9 mouse cellular contexts compared by ENCODE assay signal in the genomic region with DNA sequence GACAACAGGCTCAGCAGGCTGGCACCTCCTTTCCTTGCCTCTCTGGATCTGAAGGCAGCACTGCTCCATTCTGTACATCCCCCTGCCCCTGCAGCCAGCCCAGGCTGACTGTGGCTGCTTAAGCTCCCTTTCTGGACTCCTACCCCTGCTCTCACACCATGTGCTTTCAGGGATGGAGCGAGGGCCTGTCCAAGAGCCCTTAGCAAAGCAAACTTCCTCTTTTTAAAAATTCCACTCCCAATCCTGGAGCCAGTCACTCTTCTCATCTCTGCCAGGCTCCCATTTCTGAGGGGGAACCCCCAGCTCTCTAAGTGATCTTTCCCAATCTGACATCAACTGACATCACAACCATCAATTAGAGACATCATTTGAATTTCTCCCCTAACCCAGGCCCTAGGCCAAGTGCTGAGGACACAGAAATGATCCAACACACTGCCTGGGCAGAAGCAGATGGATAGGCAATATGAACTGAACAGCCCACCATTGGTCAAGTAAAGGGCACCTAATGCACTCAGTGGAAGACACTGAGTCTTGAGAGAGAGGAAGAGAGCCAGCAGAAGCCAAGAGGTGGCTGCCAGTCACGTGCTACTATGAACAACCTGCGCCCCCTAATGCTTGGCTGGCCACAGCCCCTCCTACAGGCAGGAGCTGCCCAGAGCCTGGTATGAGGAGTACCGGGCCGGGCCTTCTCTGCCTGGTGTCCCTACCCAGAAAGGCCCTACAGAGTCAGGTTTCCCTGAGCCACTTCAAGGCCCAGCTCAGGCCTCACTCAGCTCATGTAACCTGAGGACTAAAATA. TPM values are rescaled to one million over a fixed set of nuclear protein-coding genes. Genes with fewer than 3 reads are reported as not detected.
DNase-seq lines count a peak whose midpoint lies in the region; ATAC-seq and TF ChIP-seq lines count a peak whose summit lies in the region.
"Had no signal": no experiment of that assay in that cellular context is flagged by ENCODE, and none has a peak within 500 bp of the region (broad histone marks: within the 10 kb centered on the region; RNA-seq: fewer than 3 reads in every experiment).

No protein-coding gene starts in this region.

- TF ChIP-seq EP300 in CH12.LX (IDR thresholded peaks at IDR 0.05; ENCODE audit: low read length): no peak

- peaks cover 52% of the 10 kb centered on the region for H3K4me1 ChIP-seq in heart, embryonic 13.5 days
- peaks cover 28 to 46% of the 10 kb centered on the region in 2 experiments for H3K4me1 ChIP-seq in CH12.LX (ENCODE audit: control insufficient read depth in 1 of 2, insufficient read depth in 2 of 2)
- H3K4me1 ChIP-seq in forebrain, embryonic 14.5 days (ENCODE audit: control insufficient read depth, insufficient read depth, low read length): peaks cover 15% of the 10 kb centered on the region
- H3K4me1 ChIP-seq in lung, embryonic 15.5 days: peaks cover 38% of the 10 kb centered on the region

- WGBS in heart, embryonic 13.5 days: 46% methylated on average over 5 of the region's 5 CpGs
- WGBS in forebrain, embryonic 14.5 days: 51% methylated on average over 5 of the region's 5 CpGs
- 59% methylated on average over 5 of the region's 5 CpGs for WGBS in lung, embryonic 15.5 days

- peak in 1 of 2 experiments; percentile 4; a peak in 1 of 4 replicates for TF ChIP-seq CTCF in CH12.LX (conservative IDR thresholded peaks at IDR 0.05 in 1 of 2, IDR thresholded peaks at IDR 0.05 in 1 of 2; ENCODE audit: low read depth in 2 of 2, low read length in 2 of 2)

- in situ Hi-C loops in CH12.LX (cut with MboI; ENCODE audit: low pct_ligation_motif_present, low pct_unique_long_range_greater_than_20kb, low sequenced_read_pairs): loop anchor here (25.0 kb wide), 1 partner anchor 373 kb away; the partner anchor contains the start of gene Smtn

- no peak for ATAC-seq in heart, embryonic 13.5 days (ENCODE audit: extremely low read depth, insufficient number of reproducible peaks, low FRiP score, low TSS enrichment)
- ATAC-seq in forebrain, embryonic 14.5 days: no peak
- no peak for ATAC-seq in lung, embryonic 15.5 days (ENCODE audit: borderline replicate concordance, extremely low read depth, low FRiP score, low TSS enrichment)
- ATAC-seq in megakaryocyte progenitor cell, adult 5-6 weeks (replicated peaks; ENCODE audit: poor library complexity): no peak

- H3K4me2 ChIP-seq in heart, embryonic 13.5 days: peak overlapping the region; percentile 85
- peak overlapping the region; percentile 26 for H3K4me2 ChIP-seq in CH12.LX (ENCODE audit: insufficient read depth, low read depth, poor library complexity, severe bottlenecking)
- peak overlapping the region; percentile 96 for H3K4me2 ChIP-seq in forebrain, embryonic 14.5 days (ENCODE audit: low read length)
- H3K4me2 ChIP-seq in lung, embryonic 15.5 days: peak overlapping the region; percentile 4; the same call in 1 of the 2 replicates

- H3K9me3 ChIP-seq in heart, embryonic 13.5 days: no peaks in the 10 kb centered on the region
- no peaks in the 10 kb centered on the region for H3K9me3 ChIP-seq in CH12.LX (replicated peaks; ENCODE audit: low read length)
- H3K9me3 ChIP-seq in forebrain, embryonic 14.5 days (replicated peaks; ENCODE audit: control insufficient read depth, low read length): no peaks in the 10 kb centered on the region
- no peaks in the 10 kb centered on the region for H3K9me3 ChIP-seq in lung, embryonic 15.5 days

- peak overlapping the region; percentile 63 for H3K27ac ChIP-seq in heart, embryonic 13.5 days (replicated peaks)
- no peak overlapping the region for H3K27ac ChIP-seq in CH12.LX (ENCODE audit: insufficient read depth, low read depth)
- H3K27ac ChIP-seq in forebrain, embryonic 14.5 days (ENCODE audit: low read depth, low read length): no peak overlapping the region
- no peak overlapping the region for H3K27ac ChIP-seq in lung, embryonic 15.5 days

- no peak for TF ChIP-seq RAD21 in CH12.LX (IDR thresholded peaks at IDR 0.05; ENCODE audit: low read depth, low read length)

- peaks cover 15% of the 10 kb centered on the region for H3K36me3 ChIP-seq in heart, embryonic 13.5 days
- peaks cover 14 to 26% of the 10 kb centered on the region in 2 experiments for H3K36me3 ChIP-seq in CH12.LX (replicated peaks in 1 of 2; ENCODE audit: control insufficient read depth in 1 of 2, insufficient read depth in 1 of 2, low read length in 1 of 2)
- 0 out of 2 replicates have a peak, but pooled peaks cover 5% of the 10 kb centered on the region for H3K36me3 ChIP-seq in forebrain, embryonic 14.5 days (ENCODE audit: control insufficient read depth, insufficient read depth, low read length)
- no peaks in the 10 kb centered on the region for H3K36me3 ChIP-seq in lung, embryonic 15.5 days

- no peak for DNase-seq in heart, postnatal 4 days
- DNase-seq in CH12.LX (ENCODE audit: extremely low read depth): no peak
- no peak for DNase-seq in forebrain, embryonic 14.5 days (ENCODE audit: low spot score)
- DNase-seq in thymus, adult 18-20 months: no peak
- DNase-seq in thymus, postnatal 10 days (ENCODE audit: low spot score in 2 of 2): no peak

- peak overlapping the region; percentile 55 for H3K9ac ChIP-seq in heart, embryonic 13.5 days
- no peak overlapping the region for H3K9ac ChIP-seq in CH12.LX (ENCODE audit: insufficient read depth, low read depth)
- peak overlapping the region; percentile 41; the same call in 1 of the 2 replicates for H3K9ac ChIP-seq in forebrain, embryonic 14.5 days (ENCODE audit: low read length)
- no peak overlapping the region for H3K9ac ChIP-seq in lung, embryonic 15.5 days

- no peak for TF ChIP-seq POLR2A in CH12.LX (IDR thresholded peaks at IDR 0.05; ENCODE audit: low read depth, low read length)

- H3K27me3 ChIP-seq in heart, embryonic 13.5 days (replicated peaks): 0 out of 2 replicates have a peak, but pooled peaks cover 3% of the 10 kb centered on the region
- H3K27me3 ChIP-seq in CH12.LX (replicated peaks): peaks cover 10% of the 10 kb centered on the region
- no peaks in the 10 kb centered on the region for H3K27me3 ChIP-seq in forebrain, embryonic 14.5 days (replicated peaks; ENCODE audit: control insufficient read depth, insufficient read depth, low read length)
- H3K27me3 ChIP-seq in lung, embryonic 15.5 days: peaks cover 9% of the 10 kb centered on the region; the same call in 1 of the 2 replicates

- H3K79me2 ChIP-seq in CH12.LX (replicated peaks; ENCODE audit: control insufficient read depth, extremely low read depth, insufficient read depth, poor library complexity, severe bottlenecking): no peaks in the 10 kb centered on the region

- no peak overlapping the region for H3K4me3 ChIP-seq in heart, embryonic 13.5 days
- peak overlapping the region in 1 of 3 experiments; percentile 12 for H3K4me3 ChIP-seq in CH12.LX (replicated peaks in 1 of 3; ENCODE audit: low read depth in 2 of 3, low read length in 2 of 3, poor library complexity in 1 of 3)
- H3K4me3 ChIP-seq in forebrain, embryonic 14.5 days (ENCODE audit: low read depth, low read length): no peak overlapping the region
- H3K4me3 ChIP-seq in lung, embryonic 15.5 days: no peak overlapping the region

- dilution Hi-C loops in CH12.LX (cut with MboI; ENCODE audit: extremely low pct_ligation_motif_present, extremely low pct_unique_long_range_greater_than_20kb, low sequenced_read_pairs): no loop called here

RNA-seq across cellular contexts. Expression of gene Slc35e4, which starts 3.8 kb away (rescaled TPM):
- polyA plus RNA-seq in heart, embryonic 13.5 days (2015; fragmentation: Nextera tagmentation; extraction: Ambion mirVana): 4.7 and 4.9 TPM in 2 replicates
- total RNA-seq in heart, postnatal 4 days (2021): 1 to 10 TPM; 3.6 to 4.0 TPM
- total RNA-seq in CH12.LX (2012; rRNA removed) (9.5 and 10.9 TPM in 2 replicates), CH12.LX (2014; rRNA removed) (3.3 and 4.5 TPM in 2 replicates)
- polyA plus RNA-seq in CH12.LX (2012; ENCODE audit: insufficient read length, low read depth): 4.0 and 4.6 TPM in 2 replicates
- polyA plus RNA-seq in forebrain, embryonic 14.5 days (2014; fragmentation: Nextera tagmentation; extraction: Ambion mirVana): 8.0 and 10.6 TPM in 2 replicates
- 3.4 and 3.8 TPM in 2 replicates for polyA plus RNA-seq in lung, embryonic 15.5 days (2015; fragmentation: Nextera tagmentation; extraction: Ambion mirVana)
- total RNA-seq in megakaryocyte progenitor cell, adult 5-6 weeks (2015): 0.94 and 2.5 TPM in 2 replicates
- total RNA-seq in megakaryocyte progenitor cell, adult 5-6 weeks (2017): 1.5 and 3.0 TPM in 2 replicates

RNA-seq across cellular contexts. Expression of gene Dusp18, which starts 15.7 kb away (rescaled TPM):
- polyA plus RNA-seq in heart, embryonic 13.5 days (2015; fragmentation: Nextera tagmentation; extraction: Ambion mirVana): 9.7 and 10.7 TPM in 2 replicates
- 10 to 100 TPM; 21.5 to 24.4 TPM for total RNA-seq in heart, postnatal 4 days (2021)
- total RNA-seq in CH12.LX (2012; rRNA removed) (4.7 and 4.8 TPM in 2 replicates), CH12.LX (2014; rRNA removed) (2.3 and 2.8 TPM in 2 replicates)
- 5.5 and 6.6 TPM in 2 replicates for polyA plus RNA-seq in CH12.LX (2012; ENCODE audit: insufficient read length, low read depth)
- polyA plus RNA-seq in forebrain, embryonic 14.5 days (2014; fragmentation: Nextera tagmentation; extraction: Ambion mirVana): 29.3 and 35.8 TPM in 2 replicates
- polyA plus RNA-seq in lung, embryonic 15.5 days (2015; fragmentation: Nextera tagmentation; extraction: Ambion mirVana): 9.8 and 10.2 TPM in 2 replicates
- 0.78 and 1.2 TPM in 2 replicates for total RNA-seq in megakaryocyte progenitor cell, adult 5-6 weeks (2015)
- total RNA-seq in megakaryocyte progenitor cell, adult 5-6 weeks (2017): 0.17 and 0.51 TPM in 2 replicates

RNA-seq across cellular contexts. Expression of gene 4921536K21Rik, which starts 15.8 kb away (rescaled TPM):
- polyA plus RNA-seq in heart, embryonic 13.5 days (2015; fragmentation: Nextera tagmentation; extraction: Ambion mirVana): 0.08 and 0.11 TPM in 2 replicates
- under 1 TPM; 0.14 to 0.17 TPM for total RNA-seq in heart, postnatal 4 days (2021)
- total RNA-seq in CH12.LX (2012; rRNA removed): 0.08 and 0.21 TPM in 2 replicates
- total RNA-seq in CH12.LX (2014; rRNA removed): 0.08 TPM in 1 of 2 replicates, not detected in the other
- polyA plus RNA-seq in CH12.LX (2012; ENCODE audit: insufficient read length, low read depth): 0.56 and 0.61 TPM in 2 replicates
- 0.16 and 0.36 TPM in 2 replicates for polyA plus RNA-seq in forebrain, embryonic 14.5 days (2014; fragmentation: Nextera tagmentation; extraction: Ambion mirVana)
- polyA plus RNA-seq in lung, embryonic 15.5 days (2015; fragmentation: Nextera tagmentation; extraction: Ambion mirVana): 0.37 and 0.39 TPM in 2 replicates
- total RNA-seq in megakaryocyte progenitor cell, adult 5-6 weeks (2015): not detected in 2 replicates
- not detected in 2 replicates for total RNA-seq in megakaryocyte progenitor cell, adult 5-6 weeks (2017)
- total RNA-seq: hematopoietic stem cell, adult 5-6 weeks had no signal

RNA-seq across cellular contexts. Expression of gene Tcn2, which starts 21.2 kb away (rescaled TPM):
- polyA plus RNA-seq in heart, embryonic 13.5 days (2015; fragmentation: Nextera tagmentation; extraction: Ambion mirVana): 67.8 and 69.2 TPM in 2 replicates
- total RNA-seq in heart, postnatal 4 days (2021): 10 to 100 TPM; 38.8 to 40.6 TPM
- total RNA-seq in CH12.LX (2012; rRNA removed) (4.7 and 8.6 TPM in 2 replicates), CH12.LX (2014; rRNA removed) (1.2 and 1.3 TPM in 2 replicates)
- polyA plus RNA-seq in CH12.LX (2012; ENCODE audit: insufficient read length, low read depth): 2.5 and 2.7 TPM in 2 replicates
- polyA plus RNA-seq in forebrain, embryonic 14.5 days (2014; fragmentation: Nextera tagmentation; extraction: Ambion mirVana): 19.7 TPM in 2 replicates
- 47.7 and 52.1 TPM in 2 replicates for polyA plus RNA-seq in lung, embryonic 15.5 days (2015; fragmentation: Nextera tagmentation; extraction: Ambion mirVana)
- total RNA-seq in megakaryocyte progenitor cell, adult 5-6 weeks (2015): 87.8 and 102 TPM in 2 replicates
- 40.8 and 50.5 TPM in 2 replicates for total RNA-seq in megakaryocyte progenitor cell, adult 5-6 weeks (2017)

RNA-seq across cellular contexts. Expression of gene Osbp2, which starts 47.0 kb away (rescaled TPM):
- 0.33 TPM in 2 replicates for polyA plus RNA-seq in heart, embryonic 13.5 days (2015; fragmentation: Nextera tagmentation; extraction: Ambion mirVana)
- total RNA-seq in heart, postnatal 4 days (2021): 1 to 10 TPM; 5.4 to 6.1 TPM
- total RNA-seq in CH12.LX (2012; rRNA removed) (not detected in 2 replicates), CH12.LX (2014; rRNA removed) (not detected in 2 replicates)
- polyA plus RNA-seq in CH12.LX (2012; ENCODE audit: insufficient read length, low read depth): not detected in 2 replicates
- 7.4 and 11.1 TPM in 2 replicates for polyA plus RNA-seq in forebrain, embryonic 14.5 days (2014; fragmentation: Nextera tagmentation; extraction: Ambion mirVana)
- 0.20 and 0.34 TPM in 2 replicates for polyA plus RNA-seq in lung, embryonic 15.5 days (2015; fragmentation: Nextera tagmentation; extraction: Ambion mirVana)
- not detected in 2 replicates for total RNA-seq in megakaryocyte progenitor cell, adult 5-6 weeks (2015)
- not detected in 2 replicates for total RNA-seq in megakaryocyte progenitor cell, adult 5-6 weeks (2017)
- total RNA-seq: hematopoietic stem cell, adult 5-6 weeks had no signal

Comparison
In these comparisons a context has a peak if more than half of its experiments do, and no peak if none do; other contexts are left out.
1. H3K4me2 ChIP-seq: peak in every context shown above with its lines; median percentile 96 in forebrain, embryonic 14.5 days; 85 in heart, embryonic 13.5 days; 26 in CH12.LX; 4 in lung, embryonic 15.5 days.
2. H3K9ac ChIP-seq: peak in heart, embryonic 13.5 days (single experiment) and forebrain, embryonic 14.5 days (single experiment); none in CH12.LX (single experiment) and lung, embryonic 15.5 days (single experiment).